Mouse (Mus musculus): Measurements from ENCODE around the gene Trim63.
A peak's percentile ranks its signal among the peaks of the same experiment; 100 is the strongest.

Gene Trim63

GRCm38 (mm10) chr4:134365280-134365679 is 50.4 kb downstream of the Trim63 start:
- DNase-seq (ENCODE audit: low read depth, low spot score), result no peak

GRCm38 (mm10) chr4:134370649-134371221 is 55.8 kb downstream of the Trim63 start:
- DNase-seq (ENCODE audit: low read depth, low spot score), result no peak

GRCm38 (mm10) chr4:134371316-134371855 is 56.5 kb downstream of the Trim63 start:
- no peak for DNase-seq (ENCODE audit: low read depth, low spot score)

- DNase-seq (ENCODE audit: low read depth, low spot score), result peak; percentile 83
Measured at GRCm38 (mm10) chr4:134372294-134372747, 57.4 kb downstream of the Trim63 start.

- no peak for DNase-seq (ENCODE audit: low read depth, low spot score)
Measured at GRCm38 (mm10) chr4:134373295-134373694, 58.4 kb downstream of the Trim63 start.

- DNase-seq (ENCODE audit: low read depth, low spot score), result peak; percentile 90
Measured at GRCm38 (mm10) chr4:134374306-134374705, 59.4 kb downstream of the Trim63 start.

GRCm38 (mm10) chr4:134378089-134378615 is 63.2 kb downstream of the Trim63 start:
- DNase-seq (ENCODE audit: low read depth, low spot score), result peak; percentile 62
